Mouse (Mus musculus) heart, postnatal 25 days (tissue): ENCODE results near the gene Fv1. TPM values are rescaled to one million over a fixed set of nuclear protein-coding genes. Genes with fewer than 3 reads are reported as not detected.
"Not testable (repeated sequence)": the region's sequence is repeated elsewhere in the genome, so short reads cannot be mapped to it uniquely, and the experiment has no call there.

ENCODE experiments used
- DNase-seq: peaks from one replicate; pipeline ENCODE4 v3.0.0; 2022; ENCODE audit warnings: low spot score
- intact Hi-C: fragments of 180-260 bp; cut with DNase I; formaldehyde crosslinking; loops from one replicate; pipeline ENCODE4 v1.15.1; 2025
- total RNA-seq, 2 experiments: library from RNA; stranded (reverse); gene quantifications; 2 replicates each; pipeline ENCODE4 v1.2.3; 2021

Fv1 gene
- total RNA-seq: 10 to 100 TPM; 23.8 to 26.4 TPM

GRCm38 (mm10) chr4:147868450-147869031 lies at the start of gene Fv1, which contains the start of gene Miip:
TSS of gene Fv1 (plus strand) at chr4:147868979.
TSS of gene Miip (minus strand) at chr4:147868816.
- intact Hi-C loops: loop anchor here (5.0 kb wide), 1 partner anchor 69 kb away; the partner anchor contains the start of gene Plod1

GRCm38 (mm10) chr4:147819659-147820058 lies 49.1 kb upstream of the Fv1 start:
- intact Hi-C loops, DNase-seq: not testable (repeated sequence)

More at GRCm38 (mm10) chr4:147868450-147869031, at the start of gene Fv1, which contains the start of gene Miip:
- peak; percentile 94 for DNase-seq

- DNase-seq, intact Hi-C loops: not testable (repeated sequence)
These were observed 47.4 kb upstream of the Fv1 start for GRCm38 (mm10) chr4:147821414-147821813.

GRCm38 (mm10) chr4:147824389-147824788 lies 44.4 kb upstream of the Fv1 start:
- intact Hi-C loops: no loop called here
- DNase-seq: no peak

- peak; percentile 50 for DNase-seq
- intact Hi-C loops: not testable (repeated sequence)
These were observed 29.5 kb upstream of the Fv1 start for GRCm38 (mm10) chr4:147839282-147839681.

- intact Hi-C loops: no loop called here
These were observed 25.9 kb upstream of the Fv1 start for GRCm38 (mm10) chr4:147842871-147843270.

GRCm38 (mm10) chr4:147847614-147848583 lies 20.9 kb upstream of the Fv1 start, which contains the start of gene Zfp933:
TSS of gene Zfp933 (minus strand) at chr4:147848366.
- DNase-seq: peak; percentile 42
- intact Hi-C loops: loop anchor here (2.0 kb wide), 2 partner anchors 19 to 57 kb away; partner anchors contain the start of gene Mfn2

More at GRCm38 (mm10) chr4:147842871-147843270, 25.9 kb upstream of the Fv1 start:
- DNase-seq: no peak

- intact Hi-C loops: loop anchor here (2.0 kb wide), 2 partner anchors 18 to 56 kb away; partner anchors contain the start of gene Mfn2
- DNase-seq: no peak
These were observed 20.2 kb upstream of the Fv1 start for GRCm38 (mm10) chr4:147848584-147848991.

GRCm38 (mm10) chr4:147850776-147851175 lies 18.0 kb upstream of the Fv1 start:
- intact Hi-C loops: no loop called here
- DNase-seq: no peak

GRCm38 (mm10) chr4:147862051-147862450 lies 6.7 kb upstream of the Fv1 start:
- intact Hi-C loops: no loop called here
- no peak for DNase-seq

- intact Hi-C loops: loop anchor here (2.0 to 5.0 kb wide), 2 partner anchors 17 to 72 kb away; partner anchors contain the start of genes Plod1 and Zfp933
- no peak for DNase-seq
These were observed 3.1 kb upstream of the Fv1 start for GRCm38 (mm10) chr4:147865651-147866050.

- intact Hi-C loops: loop anchor here (2.0 to 5.0 kb wide), 2 partner anchors 17 to 71 kb away; partner anchors contain the start of genes Plod1 and Zfp933
- DNase-seq: no peak
These were observed 2.7 kb upstream of the Fv1 start for GRCm38 (mm10) chr4:147866056-147866455.

GRCm38 (mm10) chr4:147866793-147867192 lies 2.0 kb upstream of the Fv1 start:
- DNase-seq: not testable (repeated sequence)
- intact Hi-C loops: loop anchor here (2.0 to 5.0 kb wide), 2 partner anchors 18 to 71 kb away; partner anchors contain the start of genes Plod1 and Zfp933

GRCm38 (mm10) chr4:147867563-147868449 lies 973 bp upstream of the Fv1 start:
- no peak for DNase-seq
- intact Hi-C loops: loop anchor here (2.0 to 5.0 kb wide), 2 partner anchors 19 to 69 kb away; partner anchors contain the start of genes Plod1 and Zfp933

- intact Hi-C loops: loop anchor here (5.0 kb wide), 1 partner anchor 68 kb away; the partner anchor contains the start of gene Plod1
- no peak for DNase-seq
These were observed 459 bp downstream of the Fv1 start for GRCm38 (mm10) chr4:147869238-147869637.

GRCm38 (mm10) chr4:147875852-147876575 lies 7.2 kb downstream of the Fv1 start:
- no peak for DNase-seq
- intact Hi-C loops: no loop called here

GRCm38 (mm10) chr4:147878537-147878936 lies 9.8 kb downstream of the Fv1 start:
- DNase-seq: no peak
- intact Hi-C loops: no loop called here

- no peak for DNase-seq
- intact Hi-C loops: no loop called here
These were observed 10.7 kb downstream of the Fv1 start for GRCm38 (mm10) chr4:147879456-147879855.
